Mouse (Mus musculus): ENCODE data around the gene Scn1b. TPM values are rescaled to one million over a fixed set of nuclear protein-coding genes. Genes with fewer than 3 reads are reported as not detected.

Gene Scn1b
- polyA plus RNA-seq, 1 experiment from 2014 or later, result 3.7 TPM

DNA sequence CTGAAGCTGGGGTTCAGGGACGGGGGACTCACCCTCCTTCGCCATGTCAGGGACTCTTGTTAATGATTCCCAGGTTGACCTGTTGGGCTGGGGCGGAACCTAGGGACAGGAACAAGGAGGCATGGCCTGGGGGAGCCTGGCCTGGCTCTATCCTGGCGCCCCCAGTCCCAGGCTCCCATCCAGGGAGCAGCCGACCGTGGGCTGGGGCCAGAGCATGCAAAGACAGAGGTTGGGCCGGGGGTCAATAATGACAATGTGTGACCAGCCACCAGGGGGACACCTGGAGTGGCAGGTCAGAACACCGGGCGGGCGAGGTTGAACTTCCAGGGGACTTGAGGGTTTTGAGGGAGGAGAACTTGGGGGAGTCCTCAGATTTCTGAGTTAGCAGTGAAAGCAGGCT lies 12.2 kb downstream of the Scn1b start:
- 64% methylated on average over 10 of the region's 10 CpGs for WGBS
- Histone ChIP-seq H3K4me1 (replicated peaks) (peaks cover 36% of the 10 kb centered on the region), H3K27ac (0 out of 2 replicates have a peak overlapping the region, but pooled peaks have one; percentile 61), H3K4me3 (no peak overlapping the region), H3K27me3 (no peaks in the 10 kb centered on the region), H3K9ac (0 out of 2 replicates have a peak overlapping the region, but pooled peaks have one; percentile 25), H3K36me3 (no peaks in the 10 kb centered on the region), H3K4me2 (peak overlapping the region; percentile 15; the same call in 1 of the 2 replicates), H3K9me3 (replicated peaks) (no peaks in the 10 kb centered on the region)
- no peak for ATAC-seq (replicated peaks; ENCODE audit: insufficient number of reproducible peaks, insufficient read depth, low FRiP score, low read depth)

DNA sequence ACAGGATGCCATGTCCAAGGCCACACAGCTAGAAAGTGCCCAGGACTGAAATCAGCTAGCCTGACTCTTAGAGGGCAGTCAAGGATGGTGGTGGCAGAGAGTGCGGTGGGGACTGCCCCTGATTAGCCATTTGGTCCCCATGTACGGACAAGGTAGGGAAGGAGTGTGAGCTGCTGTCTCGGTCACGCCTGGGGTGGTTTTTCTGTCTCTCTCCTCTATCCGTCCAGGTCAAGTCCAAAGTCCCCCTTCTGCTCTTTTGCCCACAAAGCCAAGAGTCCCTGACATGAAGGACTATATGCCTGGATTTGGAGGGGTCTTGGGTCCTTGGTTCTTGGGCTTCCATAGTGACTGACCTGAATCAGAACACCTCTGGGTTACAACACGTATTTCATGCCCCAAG lies 13.0 kb downstream of the Scn1b start:
- Histone ChIP-seq H3K4me3 (no peak overlapping the region), H3K9me3 (replicated peaks) (no peaks in the 10 kb centered on the region), H3K27me3 (no peaks in the 10 kb centered on the region), H3K4me1 (replicated peaks) (peaks cover 43% of the 10 kb centered on the region), H3K27ac (no peak overlapping the region), H3K9ac (no peak overlapping the region), H3K4me2 (no peak overlapping the region), H3K36me3 (no peaks in the 10 kb centered on the region)
- no peak for ATAC-seq (replicated peaks; ENCODE audit: insufficient number of reproducible peaks, insufficient read depth, low FRiP score, low read depth)
- WGBS, result 81% methylated on average over 6 of the region's 6 CpGs

DNA sequence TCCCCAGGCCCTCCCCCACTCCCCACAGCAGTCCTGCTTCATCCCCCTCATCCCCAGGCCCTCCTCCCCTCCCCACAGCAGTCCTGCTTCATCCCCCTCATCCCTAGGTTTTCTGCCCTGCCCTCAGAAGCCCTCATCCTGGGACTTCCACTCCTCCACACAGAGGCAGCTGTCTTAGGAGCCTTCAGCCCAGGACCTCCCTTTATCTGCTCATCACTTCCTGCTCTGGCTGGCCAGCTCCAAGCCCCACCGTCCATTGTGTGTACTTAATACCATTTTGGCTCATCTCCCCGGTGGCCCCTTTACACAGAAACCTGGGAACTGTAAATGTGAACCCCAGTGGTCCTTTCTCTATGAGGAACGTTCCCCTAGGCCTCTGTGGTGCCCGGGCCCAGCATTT lies 14.8 kb downstream of the Scn1b start:
- no peak overlapping the region for H3K4me2 ChIP-seq
- no peaks in the 10 kb centered on the region for H3K9me3 ChIP-seq (replicated peaks)
- peaks cover 39% of the 10 kb centered on the region for H3K4me1 ChIP-seq (replicated peaks)
- peak overlapping the region; percentile 37; the same call in 1 of the 2 replicates for H3K27ac ChIP-seq
- no peak overlapping the region for H3K9ac ChIP-seq
- no peak for ATAC-seq (replicated peaks; ENCODE audit: insufficient number of reproducible peaks, insufficient read depth, low FRiP score, low read depth)
- WGBS, result 42% methylated on average over 4 of the region's 4 CpGs
- no peaks in the 10 kb centered on the region for H3K36me3 ChIP-seq
- no peaks in the 10 kb centered on the region for H3K27me3 ChIP-seq
- H3K4me3 ChIP-seq, result no peak overlapping the region

DNA sequence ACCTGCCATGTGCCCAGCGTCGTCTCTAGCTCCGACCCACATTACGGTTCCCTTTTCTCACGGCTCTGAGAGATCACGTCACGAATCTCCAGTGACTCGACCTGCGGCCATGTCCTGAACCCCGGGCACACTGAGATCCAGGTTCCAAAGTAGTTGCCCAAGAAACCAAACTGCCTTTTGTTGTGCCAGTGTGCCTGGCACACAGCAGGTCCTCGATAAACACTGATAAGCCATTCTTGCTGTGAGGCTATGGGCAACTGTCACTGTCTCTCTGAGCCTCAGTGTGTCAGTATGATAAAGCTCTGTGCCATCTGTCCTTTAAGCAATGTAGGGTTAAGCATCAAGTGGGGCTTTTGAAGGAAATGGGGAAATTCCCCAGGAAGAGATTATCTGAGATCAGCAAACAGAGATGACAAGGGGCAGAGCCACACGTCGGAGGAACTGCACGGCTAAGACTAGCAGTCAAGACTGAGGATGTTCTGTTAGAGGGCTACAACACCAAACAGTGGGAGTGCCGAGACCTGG lies 15.9 kb downstream of the Scn1b start:
- Histone ChIP-seq H3K4me3 (no peak overlapping the region), H3K4me2 (no peak overlapping the region), H3K27me3 (no peaks in the 10 kb centered on the region), H3K9me3 (replicated peaks) (no peaks in the 10 kb centered on the region), H3K27ac (no peak overlapping the region), H3K4me1 (replicated peaks) (peaks cover 32% of the 10 kb centered on the region), H3K9ac (no peak overlapping the region), H3K36me3 (no peaks in the 10 kb centered on the region)
- no peak for ATAC-seq (replicated peaks; ENCODE audit: insufficient number of reproducible peaks, insufficient read depth, low FRiP score, low read depth)
- WGBS, result 71% methylated on average over 15 of the region's 15 CpGs

DNA sequence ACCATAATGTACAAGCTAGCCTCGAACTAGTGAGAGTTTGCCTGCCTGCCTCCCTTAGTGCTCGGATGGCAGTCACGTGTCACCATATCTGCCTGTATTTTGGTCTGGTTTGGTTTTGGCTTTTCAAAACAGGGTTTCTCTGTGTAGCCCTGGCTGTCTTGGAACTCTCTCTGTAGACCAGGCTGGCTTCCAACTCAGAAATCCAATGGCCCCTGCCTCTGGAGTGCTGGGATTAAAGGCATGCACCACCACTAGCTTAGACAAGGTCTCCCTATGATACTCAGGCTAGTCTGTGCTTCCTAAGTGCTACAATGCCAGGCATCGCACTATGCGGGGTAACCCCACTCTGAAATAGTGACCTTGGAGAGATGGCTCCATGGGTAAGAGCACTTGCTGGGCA lies 17.0 kb downstream of the Scn1b start:
- no peaks in the 10 kb centered on the region for H3K9me3 ChIP-seq (replicated peaks)
- no peaks in the 10 kb centered on the region for H3K27me3 ChIP-seq
- H3K9ac ChIP-seq, result no peak overlapping the region
- H3K36me3 ChIP-seq, result no peaks in the 10 kb centered on the region
- WGBS, result 82% methylated on average over 5 of the region's 5 CpGs
- ATAC-seq (replicated peaks; ENCODE audit: insufficient number of reproducible peaks, insufficient read depth, low FRiP score, low read depth), result no peak
- no peak overlapping the region for H3K4me2 ChIP-seq
- H3K4me3 ChIP-seq, result no peak overlapping the region
- H3K27ac ChIP-seq, result no peak overlapping the region
- peaks cover 28% of the 10 kb centered on the region for H3K4me1 ChIP-seq (replicated peaks)

DNA sequence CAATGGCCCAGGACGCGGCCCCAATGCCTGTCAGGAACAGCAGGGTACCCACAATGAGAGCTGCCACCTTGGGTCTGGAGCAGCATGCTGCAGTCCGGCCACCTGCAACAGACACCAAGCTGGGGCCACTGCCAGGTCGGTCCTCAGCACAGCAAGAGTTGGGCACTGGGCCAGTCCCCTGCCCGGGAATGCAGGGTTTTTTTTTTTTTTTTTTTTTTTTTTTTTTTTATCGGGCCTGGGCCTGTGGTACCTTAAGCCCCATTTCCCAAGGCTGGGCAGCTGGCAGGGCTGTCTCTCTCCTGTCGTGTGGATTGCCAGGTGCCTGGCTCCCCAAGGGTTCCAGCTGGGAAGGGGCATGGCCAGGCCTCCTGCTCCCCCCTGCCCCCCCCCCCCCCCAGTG lies 17.7 kb downstream of the Scn1b start:
- H3K27ac ChIP-seq, result no peak overlapping the region
- 31% methylated on average over 6 of the region's 7 CpGs for WGBS
- no peaks in the 10 kb centered on the region for H3K36me3 ChIP-seq
- peak; percentile 51 for ATAC-seq (replicated peaks; ENCODE audit: insufficient number of reproducible peaks, insufficient read depth, low FRiP score, low read depth)
- peaks cover 27% of the 10 kb centered on the region for H3K4me1 ChIP-seq (replicated peaks)
- no peak overlapping the region for H3K4me3 ChIP-seq
- no peak overlapping the region for H3K4me2 ChIP-seq
- no peak overlapping the region for H3K9ac ChIP-seq
- no peaks in the 10 kb centered on the region for H3K9me3 ChIP-seq (replicated peaks)
- 0 out of 2 replicates have a peak, but pooled peaks cover 2% of the 10 kb centered on the region for H3K27me3 ChIP-seq

DNA sequence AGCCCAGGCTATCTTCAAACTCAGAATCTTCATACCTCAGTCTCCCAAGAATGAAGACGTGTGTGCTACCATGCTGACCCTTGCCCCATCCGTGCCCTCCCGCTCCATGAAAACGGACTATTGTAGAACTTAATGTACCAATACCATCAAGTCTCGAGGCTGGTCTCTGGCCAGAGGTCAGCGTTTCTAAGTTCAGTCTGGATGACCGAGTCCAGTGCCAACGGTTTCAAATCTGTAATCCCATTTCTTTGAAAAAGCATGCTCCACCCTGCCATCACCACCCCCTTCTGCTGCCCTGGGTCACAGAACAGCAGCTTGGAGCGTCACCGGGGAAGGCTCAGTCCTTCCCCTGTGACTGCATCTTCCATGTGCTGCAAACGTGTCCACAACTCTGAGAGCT lies 19.0 kb downstream of the Scn1b start:
- H3K4me3 ChIP-seq, result no peak overlapping the region
- peaks cover 27% of the 10 kb centered on the region for H3K4me1 ChIP-seq (replicated peaks)
- WGBS, result 87% methylated on average over 11 of the region's 11 CpGs
- no peak overlapping the region for H3K27ac ChIP-seq
- H3K9me3 ChIP-seq (replicated peaks), result no peaks in the 10 kb centered on the region
- ATAC-seq (replicated peaks; ENCODE audit: insufficient number of reproducible peaks, insufficient read depth, low FRiP score, low read depth), result no peak
- no peak overlapping the region for H3K4me2 ChIP-seq
- no peaks in the 10 kb centered on the region for H3K36me3 ChIP-seq
- H3K27me3 ChIP-seq, result peaks cover 13% of the 10 kb centered on the region; the same call in 1 of the 2 replicates
- no peak overlapping the region for H3K9ac ChIP-seq

DNA sequence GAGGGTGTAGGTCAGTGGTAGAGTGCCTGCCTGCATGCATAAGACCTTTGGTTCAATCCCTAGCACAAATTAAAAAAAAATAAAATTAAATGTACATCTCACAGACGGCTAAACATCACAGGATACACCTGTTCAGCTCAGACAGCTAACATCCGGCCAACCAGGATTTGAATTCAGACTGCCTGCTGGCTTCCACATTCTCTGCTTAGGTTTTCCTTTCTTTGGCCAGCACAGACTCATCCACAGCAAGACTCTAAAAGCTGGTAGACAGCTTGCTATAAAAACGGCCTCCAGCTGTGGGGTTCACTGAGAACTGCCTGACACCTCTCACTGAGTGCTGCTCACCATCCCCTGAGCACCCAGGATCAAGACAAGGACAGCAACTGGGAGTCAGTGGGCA lies 20.6 kb downstream of the Scn1b start:
- H3K4me2 ChIP-seq, result no peak overlapping the region
- H3K9ac ChIP-seq, result no peak overlapping the region
- H3K36me3 ChIP-seq, result no peaks in the 10 kb centered on the region
- no peak overlapping the region for H3K27ac ChIP-seq
- no peak overlapping the region for H3K4me3 ChIP-seq
- WGBS, result 45% methylated on average over 3 of the region's 3 CpGs
- H3K4me1 ChIP-seq (replicated peaks), result peaks cover 22% of the 10 kb centered on the region
- H3K9me3 ChIP-seq (replicated peaks), result no peaks in the 10 kb centered on the region
- no peak for ATAC-seq (replicated peaks; ENCODE audit: insufficient number of reproducible peaks, insufficient read depth, low FRiP score, low read depth)
- peaks cover 22% of the 10 kb centered on the region; the same call in 1 of the 2 replicates for H3K27me3 ChIP-seq

DNA sequence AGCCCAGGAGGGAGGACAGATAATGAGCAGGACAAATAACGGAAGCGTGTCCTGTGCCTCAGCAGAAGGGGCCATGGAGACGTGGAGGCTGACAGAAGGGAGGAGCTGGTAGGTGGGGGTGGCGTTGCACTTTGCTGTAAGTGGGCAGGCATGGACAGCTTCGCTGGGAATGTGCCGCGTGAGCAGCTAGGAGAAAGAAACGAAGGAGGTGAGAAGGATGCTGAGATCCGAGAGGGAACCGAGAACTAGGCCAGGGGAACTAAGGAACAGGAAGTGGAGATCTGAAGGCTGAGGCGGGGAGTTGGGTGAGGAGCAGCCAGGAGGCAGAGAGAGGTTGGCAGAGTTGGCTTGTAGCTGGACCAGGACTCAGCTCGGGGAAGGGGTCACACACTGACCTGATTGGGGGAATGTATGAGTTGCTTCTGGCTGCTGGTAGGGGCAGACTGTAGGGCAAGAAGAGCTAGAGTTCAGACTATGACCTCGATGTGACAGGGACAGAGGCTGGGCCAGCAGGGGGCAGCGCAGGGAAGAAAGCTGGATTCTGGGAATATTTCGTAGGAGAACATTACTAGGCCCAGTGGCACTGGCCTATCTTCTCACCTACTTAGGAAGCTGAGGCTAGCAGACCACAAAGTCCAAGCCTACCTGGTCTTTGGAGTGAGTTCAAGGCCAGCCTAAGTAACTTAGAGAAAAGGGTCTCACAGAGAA lies 21.6 kb downstream of the Scn1b start:
- H3K27ac ChIP-seq, result peak overlapping the region; percentile 2; the same call in 1 of the 2 replicates
- H3K27me3 ChIP-seq, result peaks cover 22% of the 10 kb centered on the region; the same call in 1 of the 2 replicates
- no peak overlapping the region for H3K4me3 ChIP-seq
- no peaks in the 10 kb centered on the region for H3K9me3 ChIP-seq (replicated peaks)
- 41% methylated on average over 15 of the region's 15 CpGs for WGBS
- 0 out of 2 replicates have a peak, but pooled peaks have one; percentile 20 for ATAC-seq (replicated peaks; ENCODE audit: insufficient number of reproducible peaks, insufficient read depth, low FRiP score, low read depth)
- H3K36me3 ChIP-seq, result no peaks in the 10 kb centered on the region
- H3K9ac ChIP-seq, result no peak overlapping the region
- 0 out of 2 replicates have a peak overlapping the region, but pooled peaks have one; percentile 9 for H3K4me2 ChIP-seq
- peaks cover 22% of the 10 kb centered on the region for H3K4me1 ChIP-seq (replicated peaks)

DNA sequence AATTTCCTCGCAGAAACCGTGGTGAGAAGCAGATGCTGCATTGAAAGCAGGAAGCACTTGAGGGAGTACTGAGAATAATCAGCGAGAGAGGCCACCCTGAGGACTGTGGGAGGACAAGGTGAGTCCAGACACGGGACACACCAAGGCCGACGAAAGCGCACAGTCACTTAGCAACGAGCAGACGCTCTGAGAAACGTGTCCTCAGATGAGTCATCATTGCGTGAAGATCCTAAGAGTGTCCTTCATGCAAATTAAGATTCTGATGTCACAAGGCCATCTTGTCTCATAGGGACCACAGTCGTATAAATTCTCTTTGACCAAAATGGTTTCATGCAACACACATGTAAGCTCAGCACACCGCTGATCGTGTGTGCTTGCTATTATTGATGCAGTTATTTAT lies 26.0 kb downstream of the Scn1b start:
- WGBS, result 61% methylated on average over 14 of the region's 14 CpGs

DNA sequence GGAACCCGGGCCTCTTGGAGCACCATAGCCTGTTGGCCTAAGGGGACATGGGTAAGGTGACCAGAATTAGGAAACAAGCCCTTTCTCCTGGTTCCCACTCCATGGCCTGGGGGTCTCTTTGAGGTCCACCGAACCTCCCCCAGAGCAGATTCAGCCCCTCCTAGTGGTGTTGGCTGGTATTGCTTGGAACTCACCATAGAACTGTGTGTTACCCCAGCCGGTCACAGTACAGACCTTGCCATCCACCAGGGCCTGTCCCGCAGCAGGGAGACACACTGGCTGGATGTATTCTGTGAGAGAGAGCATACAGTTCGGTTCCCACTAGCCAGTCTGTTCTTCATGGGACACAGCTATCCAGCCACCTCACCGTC lies 27.2 kb downstream of the Scn1b start:
- no peak overlapping the region for H3K4me2 ChIP-seq
- H3K27me3 ChIP-seq, result peaks cover 22% of the 10 kb centered on the region; the same call in 1 of the 2 replicates
- H3K9ac ChIP-seq, result no peak overlapping the region
- ATAC-seq (replicated peaks; ENCODE audit: insufficient number of reproducible peaks, insufficient read depth, low FRiP score, low read depth), result no peak; the same call in 1 of the 2 replicates
- H3K4me3 ChIP-seq, result no peak overlapping the region
- 79% methylated on average over 6 of the region's 6 CpGs for WGBS
- no peaks in the 10 kb centered on the region for H3K4me1 ChIP-seq (replicated peaks)
- H3K27ac ChIP-seq, result no peak overlapping the region
- no peaks in the 10 kb centered on the region for H3K9me3 ChIP-seq (replicated peaks)
- H3K36me3 ChIP-seq, result no peaks in the 10 kb centered on the region

More for the DNA sequence above, 26.0 kb downstream of the Scn1b start:
- no peaks in the 10 kb centered on the region for H3K9me3 ChIP-seq (replicated peaks)
- H3K36me3 ChIP-seq, result no peaks in the 10 kb centered on the region
- H3K4me1 ChIP-seq (replicated peaks), result peaks cover 9% of the 10 kb centered on the region
- no peak overlapping the region for H3K27ac ChIP-seq
- H3K4me2 ChIP-seq, result no peak overlapping the region
- no peak for ATAC-seq (replicated peaks; ENCODE audit: insufficient number of reproducible peaks, insufficient read depth, low FRiP score, low read depth)
- H3K9ac ChIP-seq, result no peak overlapping the region
- no peak overlapping the region for H3K4me3 ChIP-seq
- H3K27me3 ChIP-seq, result peaks cover 22% of the 10 kb centered on the region; the same call in 1 of the 2 replicates
